In genomic region chr5:45858368-45858767, GRCm38 (mm10) we compare ENCODE assay signal across 8 mouse cellular contexts. TPM values are rescaled to one million over a fixed set of nuclear protein-coding genes. Genes with fewer than 3 reads are reported as not detected.
DNase-seq lines count a peak whose midpoint lies in the region; ATAC-seq and TF ChIP-seq lines count a peak whose summit lies in the region.

No protein-coding gene starts in this region.

- H3K9ac ChIP-seq in heart, embryonic 13.5 days: peak overlapping the region; percentile 98
- H3K9ac ChIP-seq in hindbrain, embryonic 12.5 days: no peak overlapping the region

- DNase-seq in heart, postnatal 36 days: no peak
- no peak for DNase-seq in G1E (ENCODE audit: low spot score)
- no peak for DNase-seq in cerebellum, postnatal 36 days
- DNase-seq in right cerebral cortex, adult 2 months (ENCODE audit: low spot score in 2 of 2): no peak
- DNase-seq in adrenal gland, adult 2 months: no peak

- WGBS in heart, embryonic 13.5 days: 75% methylated on average over 2 of the region's 2 CpGs
- 67% methylated on average over 2 of the region's 2 CpGs for WGBS in hindbrain, embryonic 12.5 days
- WGBS in macrophage (ENCODE audit: missing documents): 100% methylated on average over 2 of the region's 2 CpGs

- H3K36me3 ChIP-seq in heart, embryonic 13.5 days: no peaks in the 10 kb centered on the region
- H3K36me3 ChIP-seq in G1E (replicated peaks) (no peaks in the 10 kb centered on the region), macrophage (ENCODE audit: inconsistent target) (no peaks in the 10 kb centered on the region)
- no peaks in the 10 kb centered on the region for H3K36me3 ChIP-seq in hindbrain, embryonic 12.5 days

- intact Hi-C loops in heart, postnatal 36 days (cut with DNase I): loop anchor here (5.0 to 10.0 kb wide), 7 partner anchors 66 to 489 kb away; partner anchors contain the start of genes Lap3 and Med28

- H3K4me3 ChIP-seq in heart, embryonic 13.5 days: peak overlapping the region; percentile 94
- H3K4me3 ChIP-seq in G1E (ENCODE audit: low read depth, low read length) (peak overlapping the region; percentile 77; the same call in 1 of the 2 replicates), macrophage (ENCODE audit: inconsistent target) (peak overlapping the region; percentile 35)
- no peak overlapping the region; the same call in 1 of the 2 replicates for H3K4me3 ChIP-seq in hindbrain, embryonic 12.5 days

- no peaks in the 10 kb centered on the region for H3K9me3 ChIP-seq in heart, embryonic 13.5 days
- no peaks in the 10 kb centered on the region for H3K9me3 ChIP-seq in G1E (replicated peaks)
- H3K9me3 ChIP-seq in hindbrain, embryonic 12.5 days (replicated peaks): no peaks in the 10 kb centered on the region

- no peak overlapping the region for H3K27ac ChIP-seq in heart, embryonic 13.5 days (replicated peaks)
- H3K27ac ChIP-seq in hindbrain, embryonic 12.5 days: no peak overlapping the region
- H3K27ac ChIP-seq in macrophage: no peak overlapping the region

- TF ChIP-seq CTCF in G1E (IDR thresholded peaks at IDR 0.05; ENCODE audit: low read depth, low read length): no peak

- no peak for ATAC-seq in heart, embryonic 13.5 days (ENCODE audit: extremely low read depth, insufficient number of reproducible peaks, low FRiP score, low TSS enrichment)
- no peak for ATAC-seq in G1E (ENCODE audit: extremely low read depth, insufficient number of reproducible peaks, low FRiP score, poor library complexity, severe bottlenecking)
- no peak for ATAC-seq in hindbrain, embryonic 12.5 days (ENCODE audit: low FRiP score)

- peak overlapping the region; percentile 89 for H3K4me2 ChIP-seq in heart, embryonic 13.5 days
- peak overlapping the region; percentile 86 for H3K4me2 ChIP-seq in hindbrain, embryonic 12.5 days (replicated peaks)

- H3K79me2 ChIP-seq in macrophage (ENCODE audit: inconsistent target): peaks cover 22% of the 10 kb centered on the region

- H3K27me3 ChIP-seq in heart, embryonic 13.5 days (replicated peaks): no peaks in the 10 kb centered on the region
- H3K27me3 ChIP-seq in G1E (ENCODE audit: insufficient read depth, low read length): no peaks in the 10 kb centered on the region
- no peaks in the 10 kb centered on the region for H3K27me3 ChIP-seq in hindbrain, embryonic 12.5 days

- peaks cover 8% of the 10 kb centered on the region for H3K4me1 ChIP-seq in heart, embryonic 13.5 days
- H3K4me1 ChIP-seq in G1E (ENCODE audit: insufficient read depth, low read depth, low read length): peaks cover 10% of the 10 kb centered on the region
- H3K4me1 ChIP-seq in hindbrain, embryonic 12.5 days: peaks cover 5% of the 10 kb centered on the region; the same call in 1 of the 2 replicates

RNA-seq across cellular contexts. Expression of gene Lcorl, which starts 1.0 kb away (rescaled TPM):
- polyA plus RNA-seq in heart, embryonic 13.5 days (2015; fragmentation: Nextera tagmentation; extraction: Ambion mirVana): 16.4 and 16.5 TPM in 2 replicates
- total RNA-seq in heart, postnatal 36 days (2021): 1 to 10 TPM; 6.3 to 7.9 TPM
- total RNA-seq in G1E (2014; fragmentation: Nextera tagmentation) (51.1 and 59.3 TPM in 2 replicates), G1E (2017) (44.6 and 44.7 TPM in 2 replicates)
- polyA plus RNA-seq in G1E (2012) (14.2 and 19.4 TPM in 2 replicates), macrophage (2018) (8.6 to 13.8 TPM (median 11.7 TPM) in 3 replicates)
- polyA plus RNA-seq in hindbrain, embryonic 12.5 days (2016; fragmentation: Nextera tagmentation; extraction: Ambion mirVana): 48.8 and 53.4 TPM in 2 replicates
- 100 to 1,000 TPM in 14 of 26 experiments, 10 to 100 TPM in 12; 28.9 to 150 (median 102) TPM for total RNA-seq in macrophage (2018; cell fraction: chromatin; rRNA removed)
- 10 to 100 TPM in 25 of 26 experiments, 1 to 10 TPM in 1; 9.3 to 30.0 (median 19.1) TPM for total RNA-seq in macrophage (2018; cell fraction: cytosol; rRNA removed)
- total RNA-seq in macrophage (2018; cell fraction: nucleus; rRNA removed): 100 to 1,000 TPM in 2 of 26 experiments, 10 to 100 TPM in 24; 29.0 to 123 (median 63.2) TPM
- 10 to 100 TPM; 18.8 to 20.0 TPM for total RNA-seq in adrenal gland, adult 2 months (2021)
- 2.6 and 2.7 TPM in 2 replicates for polyA plus RNA-seq in adrenal gland, adult 2 months (2012; rRNA removed)
